Mouse (Mus musculus) MEL (cell line): ENCODE data around the gene Spry2. TPM values are rescaled to one million over a fixed set of nuclear protein-coding genes. Genes with fewer than 3 reads are reported as not detected.
A peak's percentile ranks its signal among the peaks of the same experiment; 100 is the strongest.

ENCODE experiments used
- DNase-seq: peaks from one replicate; pipeline ENCODE4 v3.0.0; 2011; ENCODE audit warnings: low read depth, low spot score
- H3K27ac ChIP-seq: 2 replicates; pipeline ENCODE4 v1.5.1; 2012; ENCODE audit warnings: low read depth, mild to moderate bottlenecking, control low read depth, low read length, moderate library complexity; ENCODE audit not compliant: control insufficient read depth
- H3K27me3 ChIP-seq, 2 experiments: fragments of 150-350 bp in 1 of 2; sonication (generic) in 1 of 2; 2 replicates each; pipeline ENCODE4 v1.6.1; 2012; ENCODE audit warnings: low read length in 2 of 2, mild to moderate bottlenecking in 2 of 2, improper control_type of control experiment in 1 of 2, moderate library complexity in 1 of 2; ENCODE audit not compliant: insufficient read depth in 2 of 2, control insufficient read depth in 1 of 2
- H3K36me3 ChIP-seq, 2 experiments: 2 replicates each; pipeline ENCODE4 v1.6.1; 2012 to 2014; ENCODE audit warnings: low read length in 2 of 2, improper control_type of control experiment in 1 of 2, inconsistent platforms in 1 of 2, mild to moderate bottlenecking in 1 of 2; ENCODE audit not compliant: insufficient read depth in 2 of 2, control insufficient read depth in 1 of 2
- H3K4me1 ChIP-seq, 2 experiments: fragments of 150-350 bp in 1 of 2; sonication (generic) in 1 of 2; 2 replicates each; pipeline ENCODE4 v1.6.1; 2012; ENCODE audit warnings: low read length in 2 of 2, improper control_type of control experiment in 1 of 2, mild to moderate bottlenecking in 1 of 2; ENCODE audit not compliant: insufficient read depth in 2 of 2, control insufficient read depth in 1 of 2
- H3K4me3 ChIP-seq, 2 experiments: fragments of 150-350 bp in 1 of 2; sonication (generic) in 1 of 2; 2 replicates each; pipeline ENCODE4 v1.5.1; 2012; ENCODE audit warnings: low read depth in 2 of 2, low read length in 2 of 2, mild to moderate bottlenecking in 2 of 2, moderate library complexity in 2 of 2, control low read depth in 1 of 2, improper control_type of control experiment in 1 of 2; ENCODE audit not compliant: control insufficient read depth in 1 of 2, insufficient read depth in 1 of 2
- H3K79me2 ChIP-seq: 2 replicates; pipeline ENCODE4 v1.6.1; 2012; ENCODE audit warnings: mild to moderate bottlenecking, low read length, moderate library complexity; ENCODE audit not compliant: control insufficient read depth, poor library complexity, insufficient read depth
- H3K9ac ChIP-seq: 2 replicates; pipeline ENCODE4 v1.6.1; 2012; ENCODE audit warnings: low read depth, mild to moderate bottlenecking, control low read depth, low read length, moderate library complexity; ENCODE audit not compliant: control insufficient read depth, poor library complexity, severe bottlenecking
- H3K9me3 ChIP-seq: fragments of 150-350 bp; sonication (generic); replicated peaks from 2 replicates; pipeline ENCODE4 v1.6.1; 2012; ENCODE audit warnings: mild to moderate bottlenecking, low read length, improper control_type of control experiment, moderate library complexity; ENCODE audit not compliant: insufficient read depth
- CTCF ChIP-seq, 3 experiments: IDR thresholded peaks in 2 of 3; conservative IDR thresholded peaks in 1 of 3; 2 replicates each; pipeline ENCODE4 v1.5.1; 2011 to 2012; ENCODE audit warnings: low read length in 3 of 3, low read depth in 2 of 3, mild to moderate bottlenecking in 2 of 3, improper control_type of control experiment in 1 of 3, inconsistent platforms in 1 of 3, mixed read lengths in 1 of 3, moderate library complexity in 1 of 3; ENCODE audit not compliant: control insufficient read depth in 1 of 3, insufficient read depth in 1 of 3, poor library complexity in 1 of 3, severe bottlenecking in 1 of 3
- E2F4 ChIP-seq: IDR thresholded peaks from 2 replicates; pipeline ENCODE4 v1.6.1; 2011; ENCODE audit warnings: low read depth, low read length, improper control_type of control experiment, borderline replicate concordance
- EP300 ChIP-seq, 2 experiments: IDR thresholded peaks; 2 replicates each; pipeline ENCODE4 v1.6.1; 2011; ENCODE audit warnings: improper control_type of control experiment in 2 of 2, low read length in 2 of 2, low read depth in 1 of 2, mild to moderate bottlenecking in 1 of 2
- GABPA ChIP-seq: IDR thresholded peaks from 2 replicates; pipeline ENCODE4 v1.6.1; 2012; ENCODE audit warnings: low read depth, mild to moderate bottlenecking, inconsistent platforms, low read length, improper control_type of control experiment, moderate library complexity
- HCFC1 ChIP-seq: IDR thresholded peaks from 2 replicates; pipeline ENCODE4 v1.6.1; 2012; ENCODE audit warnings: low read depth, mild to moderate bottlenecking, inconsistent platforms, low read length, improper control_type of control experiment, moderate library complexity
- KAT2A ChIP-seq: conservative IDR thresholded peaks from 2 replicates; pipeline ENCODE4 v1.6.1; 2012; ENCODE audit warnings: low read depth, low read length, improper control_type of control experiment, inconsistent platforms
- MAZ ChIP-seq: IDR thresholded peaks from 2 replicates; pipeline ENCODE4 v1.6.1; 2012; ENCODE audit warnings: low read depth, mild to moderate bottlenecking, inconsistent platforms, low read length, improper control_type of control experiment
- MEF2A ChIP-seq: IDR thresholded peaks from 2 replicates; pipeline ENCODE4 v1.6.1; 2014; ENCODE audit warnings: low read depth, mild to moderate bottlenecking, inconsistent platforms, low read length, improper control_type of control experiment; ENCODE audit not compliant: poor library complexity, insufficient replicate concordance, severe bottlenecking; ENCODE audit errors: extremely low read depth
- MYB ChIP-seq: IDR thresholded peaks from 2 replicates; pipeline ENCODE4 v1.6.1; 2011; ENCODE audit warnings: mild to moderate bottlenecking, low read depth, low read length, improper control_type of control experiment
- MYC ChIP-seq: IDR thresholded peaks from 2 replicates; pipeline ENCODE4 v1.6.1; 2011; ENCODE audit warnings: low read depth, mild to moderate bottlenecking, low read length, improper control_type of control experiment, moderate library complexity
- POLR2A ChIP-seq, 2 experiments: IDR thresholded peaks; 2 replicates each; pipeline ENCODE4 v1.6.1; 2011 to 2012; ENCODE audit warnings: low read length in 2 of 2, mild to moderate bottlenecking in 2 of 2, control low read depth in 1 of 2, improper control_type of control experiment in 1 of 2, low read depth in 1 of 2, moderate library complexity in 1 of 2; ENCODE audit not compliant: control insufficient read depth in 1 of 2, insufficient read depth in 1 of 2, poor library complexity in 1 of 2
- POLR2AphosphoS2 ChIP-seq: IDR thresholded peaks from 2 replicates; pipeline ENCODE4 v1.6.1; 2011; ENCODE audit warnings: low read length, improper control_type of control experiment
- RAD21 ChIP-seq: IDR thresholded peaks from 2 replicates; pipeline ENCODE4 v1.6.1; 2011; ENCODE audit warnings: mild to moderate bottlenecking, low read depth, low read length, improper control_type of control experiment
- SMC3 ChIP-seq: IDR thresholded peaks from 2 replicates; pipeline ENCODE4 v1.6.1; 2011; ENCODE audit warnings: low read depth, low read length, improper control_type of control experiment
- UBTF ChIP-seq: IDR thresholded peaks from 2 replicates; pipeline ENCODE4 v1.6.1; 2012; ENCODE audit warnings: low read depth, mild to moderate bottlenecking, inconsistent platforms, low read length, improper control_type of control experiment, moderate library complexity, borderline replicate concordance; ENCODE audit not compliant: insufficient read depth
- USF1 ChIP-seq: IDR thresholded peaks from 2 replicates; pipeline ENCODE4 v1.6.1; 2014; ENCODE audit warnings: low read depth, mild to moderate bottlenecking, inconsistent platforms, low read length, improper control_type of control experiment, moderate library complexity
- ZC3H11A ChIP-seq: IDR thresholded peaks from 2 replicates; pipeline ENCODE4 v1.6.1; 2012; ENCODE audit warnings: low read depth, mild to moderate bottlenecking, inconsistent platforms, low read length, improper control_type of control experiment
- ZKSCAN1 ChIP-seq: IDR thresholded peaks from 2 replicates; pipeline ENCODE4 v1.6.1; 2012; ENCODE audit warnings: low read depth, mild to moderate bottlenecking, inconsistent platforms, low read length, improper control_type of control experiment, moderate library complexity
- ZMIZ1 ChIP-seq: IDR thresholded peaks from 2 replicates; pipeline ENCODE4 v1.6.1; 2012; ENCODE audit warnings: low read depth, mild to moderate bottlenecking, inconsistent platforms, low read length, improper control_type of control experiment, moderate library complexity
- ZNF384 ChIP-seq: IDR thresholded peaks from 2 replicates; pipeline ENCODE4 v1.6.1; 2012; ENCODE audit warnings: low read depth, mild to moderate bottlenecking, inconsistent platforms, low read length, improper control_type of control experiment
- polyA plus RNA-seq, 2 experiments: library from polyadenylated mRNA; stranded (reverse) in 1 of 2; unstranded in 1 of 2; fragments of >175 nt in 1 of 2; fragments of >200 nt in 1 of 2; gene quantifications; 2 replicates each; pipeline versions ENCODE4 v1.2.1 to v1.2.4; 2012; ENCODE audit warnings: low replicate concordance in 2 of 2, low read depth in 1 of 2; ENCODE audit not compliant: insufficient read length in 2 of 2, insufficient read depth in 1 of 2, missing spikeins in 1 of 2
- total RNA-seq: library from RNA; depleted of rRNA; stranded (reverse); fragments of 300-350 nt; gene quantifications from 2 replicates; pipeline ENCODE4 v1.2.3, GENCODE M21; 2012

The Spry2 gene
- total and polyA plus RNA-seq, 3 experiments: 0.07 TPM; not detected in 2

GRCm38 (mm10) chr14:105922874-105923273, 26.3 kb upstream of the Spry2 start:
- Histone ChIP-seq H3K4me3 (no peak overlapping the region), H3K36me3 (peaks cover 0 to 6% of the 10 kb centered on the region in 2 experiments; a peak in 2 of 4 replicates), H3K9ac (no peak overlapping the region), H3K79me2 (no peaks in the 10 kb centered on the region), H3K27me3 (no peaks in the 10 kb centered on the region), H3K27ac (no peak overlapping the region), H3K4me1 (peaks cover 0 to 5% of the 10 kb centered on the region in 2 experiments; a peak in 2 of 4 replicates), H3K9me3 (no peaks in the 10 kb centered on the region)
- TF ChIP-seq CTCF (IDR thresholded peaks at IDR 0.05 in 2 of 3, conservative IDR thresholded peaks at IDR 0.05 in 1 of 3; ENCODE audit: control insufficient read depth in 1 of 3, insufficient read depth in 1 of 3, low read depth in 2 of 3, low read length in 3 of 3, poor library complexity in 1 of 3, severe bottlenecking in 1 of 3): no peak
- TF ChIP-seq MAZ: no peak
- TF ChIP-seq MYB: no peak
- TF ChIP-seq USF1: no peak
- no peak for TF ChIP-seq ZKSCAN1
- TF ChIP-seq ZMIZ1: no peak
- TF ChIP-seq RAD21: no peak
- no peak for TF ChIP-seq ZNF384
- no peak for TF ChIP-seq MEF2A
- TF ChIP-seq UBTF: no peak
- TF ChIP-seq KAT2A: no peak
- no peak for TF ChIP-seq SMC3
- no peak for TF ChIP-seq ZC3H11A
- no peak for TF ChIP-seq POLR2AphosphoS2
- peak; percentile 43 for DNase-seq

GRCm38 (mm10) chr14:105922427-105922826, 25.8 kb upstream of the Spry2 start:
- Histone ChIP-seq H3K36me3 (peaks cover 0 to 6% of the 10 kb centered on the region in 2 experiments; a peak in 2 of 4 replicates), H3K4me3 (no peak overlapping the region), H3K27me3 (no peaks in the 10 kb centered on the region), H3K9ac (no peak overlapping the region), H3K27ac (no peak overlapping the region), H3K4me1 (peaks cover 0 to 5% of the 10 kb centered on the region in 2 experiments; a peak in 2 of 4 replicates)
- TF ChIP-seq HCFC1 (no peak), GABPA (no peak), ZNF384 (no peak), ZKSCAN1 (no peak), POLR2A (IDR thresholded peaks at IDR 0.05; ENCODE audit: control insufficient read depth in 1 of 2, insufficient read depth in 1 of 2, low read depth in 1 of 2, low read length in 2 of 2, poor library complexity in 1 of 2) (no peak), MYC (no peak), SMC3 (no peak), MYB (no peak), EP300 (IDR thresholded peaks at IDR 0.05; ENCODE audit: low read depth in 1 of 2, low read length in 2 of 2) (no peak), E2F4 (no peak), MAZ (no peak)
- TF ChIP-seq, all 39 proteins: peak for 0
- Histone ChIP-seq H3K79me2 (no peaks in the 10 kb centered on the region), H3K9me3 (no peaks in the 10 kb centered on the region)
- no peak for DNase-seq
